Mouse (Mus musculus) cortical plate, adult 2 months (tissue): ENCODE data around the gene Hoxc11.

Experiments
- CTCF ChIP-seq: fragments of 200-500 bp; IDR thresholded peaks from 2 replicates; pipeline ENCODE4 v1.5.1; 2011; ENCODE audit warnings: mild to moderate bottlenecking, control low read depth, low read length; ENCODE audit not compliant: insufficient read depth; ENCODE audit errors: extremely low read depth
- POLR2A ChIP-seq: fragments of 200-500 bp; IDR thresholded peaks from 2 replicates; pipeline ENCODE4 v1.6.1; 2011; ENCODE audit warnings: mild to moderate bottlenecking, low read length, control low read depth; ENCODE audit not compliant: insufficient read depth; ENCODE audit errors: extremely low read depth

DNA sequence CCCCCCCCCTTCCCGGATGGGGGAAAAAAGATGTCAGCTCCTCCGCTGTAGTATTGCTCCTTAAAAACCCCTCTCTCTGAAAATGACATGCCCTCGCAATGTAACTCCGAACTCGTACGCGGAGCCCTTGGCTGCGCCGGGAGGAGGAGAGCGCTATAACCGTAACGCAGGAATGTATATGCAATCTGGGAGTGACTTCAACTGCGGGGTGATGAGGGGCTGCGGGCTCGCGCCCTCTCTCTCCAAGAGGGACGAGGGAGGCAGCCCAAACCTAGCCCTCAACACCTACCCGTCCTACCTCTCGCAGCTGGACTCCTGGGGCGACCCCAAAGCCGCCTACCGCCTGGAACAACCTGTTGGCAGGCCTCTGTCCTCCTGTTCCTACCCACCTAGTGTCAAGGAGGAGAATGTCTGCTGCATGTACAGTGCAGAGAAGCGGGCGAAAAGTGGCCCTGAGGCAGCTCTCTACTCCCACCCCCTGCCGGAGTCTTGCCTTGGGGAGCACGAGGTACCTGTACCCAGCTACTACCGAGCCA, 12.6 kb downstream of the Hoxc11 start, which contains the start of gene Hoxc10:
- TF ChIP-seq POLR2A = no peak
- TF ChIP-seq CTCF = no peak
